Mouse (Mus musculus): ENCODE measurements around the gene Tmem252. TPM values are rescaled to one million over a fixed set of nuclear protein-coding genes. Genes with fewer than 3 reads are reported as not detected.

The Tmem252 gene
- total RNA-seq (2023): not detected

DNA sequence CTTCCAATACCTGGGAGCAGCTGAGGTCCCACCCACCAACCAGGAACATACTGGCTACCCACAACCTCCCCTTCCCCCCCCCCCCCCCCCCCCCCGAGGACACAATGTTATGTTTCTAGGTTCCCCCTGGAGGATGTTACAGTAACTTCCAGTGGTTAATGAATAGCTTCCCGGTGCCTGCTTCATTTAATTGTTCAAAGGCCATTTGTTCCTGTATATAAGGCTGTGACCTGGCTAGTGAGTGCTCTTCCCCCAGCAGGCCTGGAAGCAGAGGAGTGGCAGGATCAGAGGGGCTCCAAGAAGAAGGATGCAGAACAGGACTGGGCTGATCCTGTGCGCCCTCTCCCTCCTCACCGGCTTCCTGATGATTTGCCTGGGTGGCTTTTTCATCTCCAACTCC, at the start of gene Tmem252:
TSS of gene Tmem252 (plus strand) at position 247 of the 400 bp plus-strand sequence.

Other genes with a start within 250 kb of the Tmem252 start
- 10 to 100 TPM; 40.5 to 56.9 TPM for gene Fam122a, start 196.7 kb upstream of the Tmem252 start, total RNA-seq (2023)
- 10 to 100 TPM; 19.0 to 19.8 TPM for gene Pip5k1b, start 118.1 kb upstream of the Tmem252 start, total RNA-seq (2023)
- not detected for gene Pgm5, start 187.8 kb downstream of the Tmem252 start, total RNA-seq (2023)
- 10 to 100 TPM; 31.7 to 34.7 TPM for gene Gm10053, start 201.7 kb downstream of the Tmem252 start, total RNA-seq (2023)
- not detected for gene Foxd4, start 227.2 kb downstream of the Tmem252 start, total RNA-seq (2023)

Measured in B cell, adult 67 days (primary cell).